Mouse (Mus musculus): ENCODE measurements around the gene Sirt3.

DNA sequence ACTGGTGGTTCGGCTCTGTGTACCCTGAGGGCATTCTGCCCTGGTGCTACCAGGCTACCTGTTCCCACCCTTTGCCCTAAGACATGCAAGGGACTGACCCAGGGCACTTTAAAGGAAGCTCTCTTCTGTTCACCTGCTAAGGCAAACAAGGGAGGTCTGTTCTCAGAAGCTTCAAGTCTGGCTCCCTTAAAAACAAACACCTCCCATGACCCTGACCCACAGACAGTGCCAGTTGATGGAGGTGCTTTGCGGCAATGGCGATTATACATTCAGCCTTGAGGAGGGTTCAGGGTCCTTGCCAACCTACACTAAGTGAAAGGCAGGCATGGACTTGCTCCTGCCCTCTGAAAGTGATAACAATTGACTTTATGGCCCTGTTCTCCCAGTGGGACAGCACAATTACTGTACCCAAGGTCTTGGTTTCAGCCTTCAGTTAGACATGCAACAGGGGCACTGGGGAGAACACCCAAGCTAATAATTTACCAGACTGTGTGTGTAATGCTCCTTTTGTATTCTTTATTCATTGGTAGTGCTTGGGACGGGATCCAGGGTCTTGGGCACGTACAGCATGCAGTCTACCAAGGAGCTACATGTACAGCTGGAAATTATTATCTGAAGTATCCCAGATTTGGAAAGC, 30.9 kb upstream of the Sirt3 start:
- TF ChIP-seq POLR2A (IDR thresholded peaks at IDR 0.05; ENCODE audit: insufficient read depth, low read length): no peak
- no peak for TF ChIP-seq CTCF (IDR thresholded peaks at IDR 0.05; ENCODE audit: low read depth, low read length)
- TF ChIP-seq EP300 (IDR thresholded peaks at IDR 0.05; ENCODE audit: insufficient read depth, low read depth, low read length): no peak
